Mouse (Mus musculus): ENCODE results near the gene Slc6a2. TPM values are rescaled to one million over a fixed set of nuclear protein-coding genes. Genes with fewer than 3 reads are reported as not detected.

The Slc6a2 gene
- polyA plus RNA-seq, 1 experiment, result 0.01 TPM

DNA sequence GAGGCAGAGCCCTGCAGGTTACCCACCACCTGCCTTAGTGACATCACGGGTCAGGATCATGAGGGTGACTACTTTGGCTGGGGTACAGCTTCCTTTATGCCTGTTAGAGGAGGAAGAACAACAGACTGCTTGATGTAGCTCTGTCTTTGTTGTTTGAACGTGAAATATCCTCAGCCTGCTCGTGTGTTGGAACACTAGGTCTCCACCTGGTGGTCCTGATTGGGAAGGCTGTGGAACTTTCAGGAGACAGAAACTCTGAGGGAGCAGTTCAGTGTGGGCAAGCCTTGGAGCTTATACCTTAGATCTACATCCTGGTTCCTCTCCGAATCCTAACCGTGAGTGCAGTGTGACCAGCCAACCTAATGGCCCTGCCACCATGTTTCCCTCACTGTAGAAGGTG lies 61.9 kb downstream of the Slc6a2 start:
- Histone ChIP-seq H3K27me3 (ENCODE audit: control insufficient read depth, insufficient read depth, insufficient read length) (no peaks in the 10 kb centered on the region), H3ac (ENCODE audit: control insufficient read depth, insufficient read length) (no peak overlapping the region), H3K4me2 (ENCODE audit: low read depth) (no peak overlapping the region), H3K79me2 (ENCODE audit: control insufficient read depth, insufficient read depth) (no peaks in the 10 kb centered on the region), H3K4me3 (no peak overlapping the region), H3K36me3 (ENCODE audit: control insufficient read depth, insufficient read depth) (no peaks in the 10 kb centered on the region)
- no peak for TF ChIP-seq USF1 (IDR thresholded peaks at IDR 0.05; ENCODE audit: low read depth)
- no peak for TF ChIP-seq MYOD1 (IDR thresholded peaks at IDR 0.05; ENCODE audit: control insufficient read depth in 1 of 3, insufficient read length in 2 of 3, low read depth in 2 of 3)
- no peak for TF ChIP-seq POLR2A (IDR thresholded peaks at IDR 0.05; ENCODE audit: insufficient read length, low read depth)
- no peak for TF ChIP-seq TCF12 (IDR thresholded peaks at IDR 0.05; ENCODE audit: insufficient read depth, poor library complexity, severe bottlenecking)
- no peak for TF ChIP-seq TCF3 (IDR thresholded peaks at IDR 0.05; ENCODE audit: insufficient read length, low read depth)
- TF ChIP-seq MAX (IDR thresholded peaks at IDR 0.05; ENCODE audit: low read depth), result no peak
- no peak for TF ChIP-seq POLR2AphosphoS2 (IDR thresholded peaks at IDR 0.05; ENCODE audit: insufficient read length, low read depth)

DNA sequence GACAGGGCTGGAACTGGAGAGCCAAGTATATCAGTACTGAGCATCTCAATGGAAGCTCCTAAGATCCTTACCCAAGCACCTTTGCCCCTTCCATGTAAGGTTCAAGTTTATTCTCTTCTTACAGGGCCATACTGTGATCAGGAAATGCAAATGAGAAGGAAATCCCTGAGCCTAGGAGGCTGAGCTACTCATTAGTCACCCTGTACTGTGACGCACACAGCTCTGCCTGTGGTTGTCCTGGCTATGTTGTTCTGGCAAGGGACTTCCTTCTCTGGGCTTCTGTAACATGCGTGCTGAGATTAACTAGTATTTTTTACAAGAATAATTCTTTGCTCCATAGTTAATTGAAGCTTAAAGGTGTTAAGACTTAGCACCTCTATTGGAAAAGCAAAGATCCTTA lies 70.8 kb downstream of the Slc6a2 start:
- Histone ChIP-seq H3K36me3 (ENCODE audit: control insufficient read depth, insufficient read depth) (no peaks in the 10 kb centered on the region), H3K27me3 (ENCODE audit: control insufficient read depth, insufficient read depth, insufficient read length) (no peaks in the 10 kb centered on the region), H3K4me3 (no peak overlapping the region), H3K4me2 (ENCODE audit: low read depth) (no peak overlapping the region), H3ac (ENCODE audit: control insufficient read depth, insufficient read length) (no peak overlapping the region), H3K79me2 (ENCODE audit: control insufficient read depth, insufficient read depth) (no peaks in the 10 kb centered on the region)
- TF ChIP-seq MAX (IDR thresholded peaks at IDR 0.05; ENCODE audit: low read depth) (no peak), USF1 (IDR thresholded peaks at IDR 0.05; ENCODE audit: low read depth) (no peak), CEBPB (IDR thresholded peaks at IDR 0.05; ENCODE audit: insufficient read depth, poor library complexity, severe bottlenecking) (no peak), POLR2AphosphoS2 (IDR thresholded peaks at IDR 0.05; ENCODE audit: insufficient read length, low read depth) (no peak), TCF3 (IDR thresholded peaks at IDR 0.05; ENCODE audit: insufficient read length, low read depth) (no peak), TCF12 (IDR thresholded peaks at IDR 0.05; ENCODE audit: insufficient read depth, poor library complexity, severe bottlenecking) (no peak), MYOD1 (IDR thresholded peaks at IDR 0.05; ENCODE audit: control insufficient read depth in 1 of 3, insufficient read length in 2 of 3, low read depth in 2 of 3) (no peak), MYOG (IDR thresholded peaks at IDR 0.05; ENCODE audit: control insufficient read depth in 1 of 3, insufficient read depth in 1 of 3, insufficient read length in 2 of 3, low read depth in 2 of 3) (no peak), REST (IDR thresholded peaks at IDR 0.05; ENCODE audit: insufficient read depth, insufficient read length) (no peak), SRF (IDR thresholded peaks at IDR 0.05; ENCODE audit: control insufficient read depth, insufficient read length, low read depth) (no peak), POLR2A (IDR thresholded peaks at IDR 0.05; ENCODE audit: insufficient read length, low read depth) (no peak), E2F4 (IDR thresholded peaks at IDR 0.05; ENCODE audit: insufficient read depth) (no peak)

DNA sequence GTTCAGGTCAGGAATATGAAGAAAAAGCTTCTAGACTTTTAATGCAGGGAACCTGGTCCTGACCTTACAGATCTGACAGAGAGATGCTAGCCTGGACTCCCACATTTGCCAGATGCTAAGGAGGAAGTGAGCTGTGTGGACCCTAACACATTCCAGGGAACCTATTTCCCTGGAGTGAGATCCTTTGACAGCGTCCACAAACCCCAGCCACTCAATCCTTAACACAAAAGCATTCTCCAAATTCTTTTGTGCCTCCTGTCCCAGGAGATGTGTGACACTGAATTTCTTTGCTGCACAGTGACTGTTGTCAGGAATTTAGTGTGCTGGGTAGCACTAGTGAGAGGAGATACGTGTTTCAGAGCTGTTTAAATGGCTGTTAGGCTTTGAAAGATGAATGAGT lies 79.0 kb downstream of the Slc6a2 start:
- no peak for TF ChIP-seq REST (IDR thresholded peaks at IDR 0.05; ENCODE audit: insufficient read depth, insufficient read length)
- Histone ChIP-seq H3K36me3 (ENCODE audit: control insufficient read depth, insufficient read depth) (no peaks in the 10 kb centered on the region), H3K4me2 (ENCODE audit: low read depth) (no peak overlapping the region), H3ac (ENCODE audit: control insufficient read depth, insufficient read length) (no peak overlapping the region), H3K27me3 (ENCODE audit: control insufficient read depth, insufficient read depth, insufficient read length) (no peaks in the 10 kb centered on the region), H3K4me3 (no peak overlapping the region), H3K79me2 (ENCODE audit: control insufficient read depth, insufficient read depth) (no peaks in the 10 kb centered on the region)

DNA sequence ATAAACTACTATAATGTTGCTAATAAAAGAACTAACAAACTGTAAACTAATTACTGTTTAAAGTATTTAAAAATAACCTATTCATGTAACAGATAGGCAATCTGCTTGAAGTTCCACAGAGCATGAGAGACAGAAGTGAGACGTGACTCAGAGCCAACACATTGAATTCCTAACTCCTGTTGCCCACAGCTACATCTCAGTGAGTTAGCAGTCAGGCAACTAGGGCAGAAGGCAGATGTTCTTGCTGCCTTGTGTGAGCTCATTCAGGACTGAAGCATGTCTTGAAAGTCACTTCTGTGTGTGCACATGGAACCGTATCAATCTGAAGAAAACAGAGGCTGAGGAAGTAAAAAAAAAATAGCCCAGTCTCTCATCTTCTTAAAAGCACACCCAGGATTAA lies 80.4 kb downstream of the Slc6a2 start:
- Histone ChIP-seq H3K36me3 (ENCODE audit: control insufficient read depth, insufficient read depth) (no peaks in the 10 kb centered on the region), H3K4me3 (no peak overlapping the region), H3K27me3 (ENCODE audit: control insufficient read depth, insufficient read depth, insufficient read length) (no peaks in the 10 kb centered on the region), H3ac (ENCODE audit: control insufficient read depth, insufficient read length) (no peak overlapping the region), H3K4me2 (ENCODE audit: low read depth) (no peak overlapping the region), H3K79me2 (ENCODE audit: control insufficient read depth, insufficient read depth) (no peaks in the 10 kb centered on the region)
- TF ChIP-seq TCF3 (IDR thresholded peaks at IDR 0.05; ENCODE audit: insufficient read length, low read depth) (no peak), POLR2A (IDR thresholded peaks at IDR 0.05; ENCODE audit: insufficient read length, low read depth) (no peak), POLR2AphosphoS2 (IDR thresholded peaks at IDR 0.05; ENCODE audit: insufficient read length, low read depth) (no peak), USF1 (IDR thresholded peaks at IDR 0.05; ENCODE audit: low read depth) (no peak), CEBPB (IDR thresholded peaks at IDR 0.05; ENCODE audit: insufficient read depth, poor library complexity, severe bottlenecking) (no peak), TCF12 (IDR thresholded peaks at IDR 0.05; ENCODE audit: insufficient read depth, poor library complexity, severe bottlenecking) (no peak), MAX (IDR thresholded peaks at IDR 0.05; ENCODE audit: low read depth) (no peak), MYOG (IDR thresholded peaks at IDR 0.05; ENCODE audit: control insufficient read depth in 1 of 3, insufficient read depth in 1 of 3, insufficient read length in 2 of 3, low read depth in 2 of 3) (no peak), E2F4 (IDR thresholded peaks at IDR 0.05; ENCODE audit: insufficient read depth) (no peak), SRF (IDR thresholded peaks at IDR 0.05; ENCODE audit: control insufficient read depth, insufficient read length, low read depth) (no peak), MYOD1 (IDR thresholded peaks at IDR 0.05; ENCODE audit: control insufficient read depth in 1 of 3, insufficient read length in 2 of 3, low read depth in 2 of 3) (no peak), REST (IDR thresholded peaks at IDR 0.05; ENCODE audit: insufficient read depth, insufficient read length) (no peak)

DNA sequence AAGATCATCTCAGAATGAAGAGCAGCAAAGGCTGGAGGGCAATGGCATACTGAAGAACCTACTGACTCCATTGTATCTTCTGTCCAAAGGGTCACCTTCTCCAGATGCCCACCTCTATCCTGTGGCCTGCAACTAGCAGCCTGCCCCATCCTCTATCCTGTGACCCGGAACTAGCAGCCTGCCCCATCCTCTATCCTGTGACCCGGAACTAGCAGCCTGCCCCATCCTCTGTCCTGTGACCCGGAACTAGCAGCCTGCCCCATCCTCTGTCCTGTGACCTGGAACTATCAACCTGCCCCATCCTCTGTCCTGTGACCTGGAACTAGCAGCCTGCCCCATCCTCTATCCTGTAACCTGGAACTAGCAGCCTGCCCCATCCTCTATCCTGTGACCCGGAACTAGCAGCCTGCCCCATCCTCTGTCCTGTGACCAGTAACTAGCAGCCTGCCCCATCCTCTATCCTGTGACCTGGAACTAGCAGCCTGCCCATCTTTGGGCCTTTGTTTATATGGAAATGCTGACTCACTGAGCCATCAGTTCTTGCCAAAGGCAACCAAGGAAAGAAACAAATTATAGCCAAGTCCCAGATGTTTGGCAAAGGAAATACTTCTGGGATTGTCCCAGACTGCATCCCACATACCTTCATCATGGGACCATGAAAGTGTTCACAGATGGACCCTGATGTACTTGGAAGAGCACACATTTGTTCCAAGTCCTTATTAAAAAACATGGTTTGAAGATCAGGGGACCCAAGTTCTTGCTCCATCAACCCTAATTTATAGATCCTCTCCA lies 81.1 kb downstream of the Slc6a2 start:
- H3ac ChIP-seq (ENCODE audit: control insufficient read depth, insufficient read length), result no peak overlapping the region
- H3K79me2 ChIP-seq (ENCODE audit: control insufficient read depth, insufficient read depth), result no peaks in the 10 kb centered on the region
- H3K4me3 ChIP-seq, result no peak overlapping the region
- no peak overlapping the region for H3K4me2 ChIP-seq (ENCODE audit: low read depth)
- TF ChIP-seq TCF12 (IDR thresholded peaks at IDR 0.05; ENCODE audit: insufficient read depth, poor library complexity, severe bottlenecking), result no peak
- TF ChIP-seq TCF3 (IDR thresholded peaks at IDR 0.05; ENCODE audit: insufficient read length, low read depth), result no peak
- TF ChIP-seq POLR2A (IDR thresholded peaks at IDR 0.05; ENCODE audit: insufficient read length, low read depth), result no peak
- H3K36me3 ChIP-seq (ENCODE audit: control insufficient read depth, insufficient read depth), result no peaks in the 10 kb centered on the region
- no peaks in the 10 kb centered on the region for H3K27me3 ChIP-seq (ENCODE audit: control insufficient read depth, insufficient read depth, insufficient read length)
